ENCODE assay signal across 8 mouse cellular contexts in the genomic region with DNA sequence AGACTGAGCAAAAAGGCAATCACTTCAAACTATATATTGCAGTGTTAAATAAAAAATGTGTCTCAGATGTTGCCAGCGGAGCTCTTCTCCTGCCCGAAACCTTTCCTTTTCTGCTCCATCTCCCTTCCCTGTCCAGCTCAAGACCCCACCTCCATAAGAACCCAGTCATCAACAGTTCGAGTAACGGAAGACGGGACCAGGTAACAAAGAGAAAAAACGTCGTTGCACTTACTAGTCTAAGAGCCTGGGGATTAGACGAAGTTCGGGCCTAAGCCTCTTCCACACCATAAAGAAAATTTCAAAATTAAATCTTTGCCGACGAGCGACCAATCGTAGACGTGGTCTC. TPM values are rescaled to one million over a fixed set of nuclear protein-coding genes. Genes with fewer than 3 reads are reported as not detected.
DNase-seq lines count a peak whose midpoint lies in the region; ATAC-seq and TF ChIP-seq lines count a peak whose summit lies in the region.

A gene (minus strand): TSS at position 300 of the 346 bp plus-strand sequence.

- no peak for TF ChIP-seq POLR2A in liver, adult 2 months (IDR thresholded peaks at IDR 0.05; ENCODE audit: extremely low read depth, insufficient read depth, low read length)

- no peak for DNase-seq in liver, adult 2 months (ENCODE audit: extremely low read depth, low read depth, low spot score)
- DNase-seq in liver: no peak
- DNase-seq in embryonic facial prominence, embryonic 14.5 days (ENCODE audit: low spot score): no peak
- no peak for DNase-seq in cerebellum, postnatal 14 days
- DNase-seq in kidney, postnatal 10 days: no peak
- no peak for DNase-seq in gastrocnemius, postnatal 10 days

- peak within 1 kb of the TSS; percentile 46 for H3K9ac ChIP-seq in liver, adult 2 months (ENCODE audit: low read depth, low read length)
- peak within 1 kb of the TSS; percentile 97 for H3K9ac ChIP-seq in embryonic facial prominence, embryonic 14.5 days (ENCODE audit: low read depth, low read length)
- peak within 1 kb of the TSS; percentile 74 for H3K9ac ChIP-seq in intestine, postnatal 0 days (ENCODE audit: low read depth, low read length)
- peak within 1 kb of the TSS; percentile 95 for H3K9ac ChIP-seq in neural tube, embryonic 13.5 days

- peak within 1 kb of the TSS; percentile 41 for H3K27ac ChIP-seq in liver, adult 2 months (replicated peaks; ENCODE audit: insufficient read depth, low read depth, low read length)
- H3K27ac ChIP-seq in embryonic facial prominence, embryonic 14.5 days (replicated peaks; ENCODE audit: low read depth, low read length): peak within 1 kb of the TSS; percentile 93
- H3K27ac ChIP-seq in intestine, postnatal 0 days (ENCODE audit: low read depth, low read length): peak within 1 kb of the TSS; percentile 76
- peak within 1 kb of the TSS; percentile 94 for H3K27ac ChIP-seq in neural tube, embryonic 13.5 days (replicated peaks)

- no peaks in the 10 kb centered on the region for H3K36me3 ChIP-seq in liver, adult 2 months (ENCODE audit: control insufficient read depth, insufficient read depth, low read length)
- peaks cover 41% of the 10 kb centered on the region for H3K36me3 ChIP-seq in embryonic facial prominence, embryonic 14.5 days (ENCODE audit: control insufficient read depth, insufficient read depth, low read length)
- peaks cover 14% of the 10 kb centered on the region for H3K36me3 ChIP-seq in intestine, postnatal 0 days (ENCODE audit: control insufficient read depth, insufficient read depth)
- H3K36me3 ChIP-seq in neural tube, embryonic 13.5 days: peaks cover 16% of the 10 kb centered on the region

- H3K9me3 ChIP-seq in embryonic facial prominence, embryonic 14.5 days (ENCODE audit: control insufficient read depth, low read length): no peaks in the 10 kb centered on the region
- no peaks in the 10 kb centered on the region for H3K9me3 ChIP-seq in intestine, postnatal 0 days (ENCODE audit: control insufficient read depth)
- no peaks in the 10 kb centered on the region for H3K9me3 ChIP-seq in neural tube, embryonic 13.5 days

- peak within 1 kb of the TSS; percentile 68 for H3K4me3 ChIP-seq in liver, adult 2 months (ENCODE audit: insufficient read depth, low read depth, low read length)
- peak within 1 kb of the TSS; percentile 96 for H3K4me3 ChIP-seq in embryonic facial prominence, embryonic 14.5 days (ENCODE audit: low read depth, low read length)
- H3K4me3 ChIP-seq in intestine, postnatal 0 days (ENCODE audit: low read depth, low read length): peak within 1 kb of the TSS; percentile 93
- peak within 1 kb of the TSS; percentile 93 for H3K4me3 ChIP-seq in neural tube, embryonic 13.5 days

- no peaks in the 10 kb centered on the region for H3K27me3 ChIP-seq in liver, adult 2 months (ENCODE audit: control insufficient read depth, insufficient read depth, low read length)
- no peaks in the 10 kb centered on the region for H3K27me3 ChIP-seq in embryonic facial prominence, embryonic 14.5 days (replicated peaks; ENCODE audit: control insufficient read depth, insufficient read depth, low read length)
- H3K27me3 ChIP-seq in intestine, postnatal 0 days (replicated peaks; ENCODE audit: control insufficient read depth, insufficient read depth, low read length): no peaks in the 10 kb centered on the region
- H3K27me3 ChIP-seq in neural tube, embryonic 13.5 days: no peaks in the 10 kb centered on the region

- no peak for ATAC-seq in embryonic facial prominence, embryonic 14.5 days (ENCODE audit: low read depth)
- ATAC-seq in intestine, postnatal 0 days: no peak
- peak; percentile 26 for ATAC-seq in neural tube, embryonic 13.5 days (ENCODE audit: low read depth)

- under 1% methylated on average over 14 of the region's 14 CpGs for WGBS in liver, adult 2 months
- 0% methylated on average over 14 of the region's 14 CpGs for WGBS in embryonic facial prominence, embryonic 14.5 days
- under 1% methylated on average over 14 of the region's 14 CpGs for WGBS in intestine, postnatal 0 days
- under 1% methylated on average over 14 of the region's 14 CpGs for WGBS in neural tube, embryonic 13.5 days

- no peaks in the 10 kb centered on the region for H3K4me1 ChIP-seq in liver, adult 2 months (ENCODE audit: control insufficient read depth, insufficient read depth, low read length)
- peaks cover 16% of the 10 kb centered on the region for H3K4me1 ChIP-seq in embryonic facial prominence, embryonic 14.5 days (ENCODE audit: control insufficient read depth, insufficient read depth, low read length)
- no peaks in the 10 kb centered on the region for H3K4me1 ChIP-seq in intestine, postnatal 0 days (replicated peaks; ENCODE audit: control insufficient read depth, insufficient read depth, low read length)
- peaks cover 39% of the 10 kb centered on the region for H3K4me1 ChIP-seq in neural tube, embryonic 13.5 days (replicated peaks)

- TF ChIP-seq CTCF in liver, adult 2 months (IDR thresholded peaks at IDR 0.05; ENCODE audit: low read depth, low read length): no peak
- no peak for TF ChIP-seq CTCF in intestine, postnatal 0 days (IDR thresholded peaks at IDR 0.05; ENCODE audit: low read depth)

- H3K4me2 ChIP-seq in embryonic facial prominence, embryonic 14.5 days (ENCODE audit: low read depth, low read length): peak within 1 kb of the TSS; percentile 78
- peak within 1 kb of the TSS; percentile 81 for H3K4me2 ChIP-seq in intestine, postnatal 0 days (replicated peaks; ENCODE audit: low read depth)
- peak within 1 kb of the TSS; percentile 90 for H3K4me2 ChIP-seq in neural tube, embryonic 13.5 days

- H3K79me2 ChIP-seq in liver, adult 2 months (ENCODE audit: control insufficient read depth, insufficient read depth, low read length): no peaks in the 10 kb centered on the region; the same call in 1 of the 2 replicates

RNA-seq across cellular contexts. Expression of the gene that starts here (rescaled TPM):
- total RNA-seq in liver, adult 2 months (2014; rRNA removed): 0.13 TPM in 1 of 2 replicates, not detected in the other
- 0.04 and 0.06 TPM in 2 replicates for polyA plus RNA-seq in liver, adult 2 months (2012; rRNA removed)
- polyA plus RNA-seq in embryonic facial prominence, embryonic 14.5 days (2014; fragmentation: Nextera tagmentation; extraction: Ambion mirVana): 9.9 and 10.0 TPM in 2 replicates
- polyA plus RNA-seq in intestine, postnatal 0 days (2015; fragmentation: Nextera tagmentation; extraction: Ambion mirVana): 1.3 and 1.7 TPM in 2 replicates
- 3.5 and 4.0 TPM in 2 replicates for polyA plus RNA-seq in neural tube, embryonic 13.5 days (2015; fragmentation: Nextera tagmentation; extraction: Ambion mirVana)
- 1 to 10 TPM; 3.5 to 3.8 TPM for total RNA-seq in gastrocnemius, postnatal 10 days (2021)

Comparison
In these comparisons a context has a peak if more than half of its experiments do, and no peak if none do; other contexts are left out.
1. H3K27ac ChIP-seq: peak in every context shown above with its lines; median percentile 94 in neural tube, embryonic 13.5 days; 93 in embryonic facial prominence, embryonic 14.5 days; 76 in intestine, postnatal 0 days; 41 in liver, adult 2 months.
2. H3K9ac ChIP-seq: peak in every context shown above with its lines; median percentile 97 in embryonic facial prominence, embryonic 14.5 days; 95 in neural tube, embryonic 13.5 days; 74 in intestine, postnatal 0 days; 46 in liver, adult 2 months.